Mouse (Mus musculus) heart, adult 11 months (tissue): ENCODE measurements around the gene Rspry1.
A peak's percentile ranks its signal among the peaks of the same experiment; 100 is the strongest.

Experiments used
- DNase-seq: peaks from one replicate; pipeline ENCODE4 v3.0.0; 2022

Rspry1 gene

GRCm38 (mm10) chr8:94694701-94695100, 93.0 kb downstream of the Rspry1 start:
- peak; percentile 64 for DNase-seq

GRCm38 (mm10) chr8:94695341-94695993, 93.7 kb downstream of the Rspry1 start:
- DNase-seq: peak; percentile 88

DNA sequence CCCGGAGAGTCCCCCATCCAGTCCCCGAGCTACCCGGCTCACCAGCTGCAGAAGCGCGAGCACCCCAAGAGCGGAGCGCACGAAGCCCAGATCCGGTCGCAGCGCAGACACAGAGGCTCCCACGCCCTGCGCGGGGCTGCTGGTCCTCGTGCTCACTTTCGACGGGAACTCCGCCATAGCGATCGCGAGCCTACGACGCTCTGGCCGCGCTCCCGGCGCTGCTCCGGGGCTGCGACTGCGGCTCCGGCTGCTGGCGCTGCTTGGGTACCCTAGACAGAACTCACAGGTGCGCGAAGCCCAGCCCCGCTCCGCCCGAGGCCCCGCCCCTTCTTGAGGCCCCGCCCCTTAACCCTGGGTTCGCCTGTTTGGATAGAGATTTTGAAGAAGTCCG, 94.3 kb downstream of the Rspry1 start, which contains the start of gene Pllp:
Gene Pllp, minus strand, starts transcription at position 285 of the 391 bp plus-strand sequence.
- peak; percentile 88 for DNase-seq

DNA sequence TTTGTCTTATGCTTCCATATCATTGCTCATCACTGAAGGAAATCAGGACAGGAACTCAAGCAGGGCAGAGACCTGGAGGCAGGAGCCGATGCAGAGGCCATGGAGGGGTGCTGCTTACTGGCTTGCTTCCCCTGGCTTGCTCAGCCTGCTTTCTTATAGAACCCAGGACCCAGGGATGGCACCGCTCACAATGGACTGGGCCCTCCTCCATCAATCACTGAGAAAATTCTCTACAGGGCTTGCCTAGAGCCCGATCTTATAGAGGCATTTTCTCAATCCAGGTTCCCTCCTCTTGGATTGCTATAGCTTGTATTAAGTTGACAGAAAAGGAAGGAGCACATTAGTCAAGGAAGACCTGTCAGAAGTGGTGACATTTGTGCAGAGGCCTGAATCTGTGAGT, 94.8 kb downstream of the Rspry1 start:
- peak; percentile 72 for DNase-seq

DNA sequence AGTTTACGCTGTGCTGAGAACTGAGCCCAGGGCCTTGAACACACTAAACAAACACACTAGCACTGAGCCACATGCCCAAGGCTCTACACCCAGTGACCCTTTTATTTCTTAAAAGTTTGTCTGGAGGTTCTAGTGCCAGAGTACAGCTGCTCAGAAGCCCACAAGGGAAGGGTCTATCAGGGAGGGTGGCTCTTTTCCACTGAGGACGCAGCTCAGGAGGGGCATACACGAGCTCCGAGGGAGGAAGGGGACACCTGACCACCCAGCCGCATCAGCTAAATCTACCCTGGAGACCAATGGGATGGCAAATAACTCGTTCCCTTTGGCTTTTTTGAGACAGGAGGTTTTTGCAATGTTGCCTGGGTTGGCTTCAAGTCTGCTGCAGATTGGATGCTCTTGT, 96.2 kb downstream of the Rspry1 start:
- peak; percentile 77 for DNase-seq

DNA sequence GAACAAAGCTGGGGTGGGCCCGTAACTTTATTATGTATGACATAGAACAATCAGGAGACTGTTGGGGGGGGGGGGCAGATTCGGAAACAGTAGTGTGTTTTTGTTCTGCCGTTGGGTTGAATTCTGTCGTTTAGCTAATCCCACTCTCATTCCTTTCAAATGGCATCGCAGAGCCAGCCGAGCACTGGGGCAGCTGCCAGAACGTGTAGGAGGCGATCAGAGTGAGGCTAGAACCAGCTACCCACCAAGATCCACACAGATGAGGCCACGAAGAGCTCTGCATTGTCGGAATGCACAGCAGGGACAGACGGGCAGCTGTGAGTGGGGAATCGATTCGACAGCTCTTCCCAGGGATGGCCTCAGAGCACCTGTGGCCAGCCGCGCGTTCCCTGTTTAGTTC, 97.6 kb downstream of the Rspry1 start:
- peak; percentile 81 for DNase-seq

GRCm38 (mm10) chr8:94700421-94700935, 98.7 kb downstream of the Rspry1 start:
- DNase-seq: peak; percentile 35

DNA sequence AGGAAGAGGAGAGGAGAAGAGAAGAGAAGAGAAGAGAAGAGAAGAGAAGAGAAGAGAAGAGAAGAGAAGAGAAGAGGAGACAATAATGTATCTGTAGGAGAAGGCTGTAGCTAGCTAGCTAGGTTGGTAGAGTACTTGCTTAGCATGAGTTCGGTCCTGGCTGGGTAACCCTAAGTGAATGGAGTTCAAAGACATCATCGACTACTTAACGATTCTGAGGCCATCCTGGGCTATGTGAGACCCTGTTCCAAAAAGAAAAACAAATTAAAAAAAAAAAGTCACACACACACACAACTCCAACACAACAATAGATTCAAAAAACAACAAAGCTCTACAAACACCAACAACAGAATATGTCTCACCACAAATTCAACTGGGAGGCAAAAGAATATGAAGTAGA, 100.4 kb downstream of the Rspry1 start:
- peak; percentile 24 for DNase-seq

- peak; percentile 98 for DNase-seq
Measured at GRCm38 (mm10) chr8:94702844-94703813, 101.4 kb downstream of the Rspry1 start.

- DNase-seq: peak; percentile 98
Measured at GRCm38 (mm10) chr8:94703972-94704668, 102.4 kb downstream of the Rspry1 start.

- no peak for DNase-seq
Measured at GRCm38 (mm10) chr8:94704669-94704984, 102.9 kb downstream of the Rspry1 start.

DNA sequence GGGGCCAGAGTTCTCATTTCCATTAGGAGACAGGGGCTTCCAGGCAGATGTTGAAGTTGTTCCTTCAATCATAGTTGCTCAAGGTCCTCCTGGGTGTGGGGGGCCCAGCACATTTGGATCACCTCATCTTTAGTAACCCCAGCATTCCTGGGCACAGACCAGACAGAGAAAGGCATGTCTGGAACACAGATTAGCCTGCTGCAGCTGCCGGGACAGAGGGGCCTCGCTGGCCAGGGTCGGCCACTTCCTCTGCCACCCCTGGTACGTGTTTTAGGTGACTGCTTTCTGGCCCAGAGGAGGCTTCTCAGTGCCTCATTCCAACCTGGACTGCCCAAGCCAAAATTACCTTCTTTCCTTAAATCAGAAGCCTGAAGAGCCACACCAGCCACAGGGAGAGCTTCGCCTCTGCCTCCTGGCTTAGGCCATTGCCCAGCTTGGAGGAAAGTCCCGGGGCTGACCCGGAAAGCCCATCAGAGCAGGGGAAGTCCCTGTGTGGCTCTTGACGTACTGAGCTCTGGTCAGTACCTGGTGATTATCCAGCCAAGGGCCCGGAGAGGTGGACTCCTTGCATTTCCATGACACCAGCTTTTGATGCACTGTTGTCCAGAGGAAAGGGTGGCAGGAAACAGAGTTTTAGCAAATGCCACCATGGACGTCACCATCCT, 104.0 kb downstream of the Rspry1 start:
- DNase-seq: peak; percentile 94

GRCm38 (mm10) chr8:94706732-94707395, 105.1 kb downstream of the Rspry1 start:
- DNase-seq: peak; percentile 98
